Mouse (Mus musculus) testis, adult 2 months (tissue): ENCODE data around the gene Sctr.

Source experiments
- CTCF ChIP-seq: fragments of 200-500 bp; IDR thresholded peaks from 2 replicates; pipeline ENCODE4 v1.5.1; 2012; ENCODE audit warnings: low read depth, mild to moderate bottlenecking, inconsistent platforms, low read length, moderate library complexity; ENCODE audit not compliant: control insufficient read depth, insufficient read depth, insufficient replicate concordance
- POLR2A ChIP-seq: fragments of 200-500 bp; IDR thresholded peaks from 2 replicates; pipeline ENCODE4 v1.6.1; 2012; ENCODE audit warnings: low read depth, mild to moderate bottlenecking, inconsistent platforms, low read length, moderate library complexity; ENCODE audit not compliant: control insufficient read depth

DNA sequence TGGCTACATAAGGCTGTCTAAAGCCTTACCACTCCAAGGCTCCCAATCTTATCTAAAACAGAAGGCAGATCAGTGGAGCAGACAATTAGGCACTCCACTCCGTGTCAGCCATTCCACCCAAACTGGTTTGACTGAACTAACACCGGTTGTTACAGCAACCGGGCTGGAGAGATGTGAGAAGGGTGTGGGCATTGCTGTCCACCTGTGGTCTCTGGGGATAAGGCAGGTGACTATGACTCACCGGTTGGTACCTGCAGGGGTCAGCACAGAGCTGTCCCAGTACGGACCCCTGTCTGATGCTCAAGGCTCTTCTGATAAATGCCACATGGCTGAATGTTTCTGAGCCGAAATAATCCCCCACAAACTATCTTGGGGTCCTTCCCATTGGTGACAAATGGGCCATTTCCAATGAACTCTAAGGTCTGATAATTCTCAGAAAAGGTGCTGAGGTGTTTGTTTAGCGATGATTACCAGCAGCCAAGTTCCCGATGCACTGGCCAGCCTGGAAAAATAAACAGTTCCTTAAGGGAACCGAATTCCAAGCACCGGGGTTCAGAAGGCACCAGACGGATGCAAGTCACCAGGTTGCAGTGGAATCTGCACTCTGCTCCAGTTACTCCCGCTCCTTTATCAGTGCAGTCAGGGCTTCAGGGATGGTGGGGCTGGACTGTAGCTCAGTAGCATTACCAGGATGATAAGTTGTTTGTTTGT lies 40.7 kb upstream of the Sctr start:
- TF ChIP-seq CTCF (no peak), POLR2A (no peak)
